Mouse (Mus musculus): ENCODE measurements around the gene Neurod1. TPM values are rescaled to one million over a fixed set of nuclear protein-coding genes. Genes with fewer than 3 reads are reported as not detected.

Gene Neurod1
- not detected for total RNA-seq (2021)
- long read RNA-seq, experiment 1: 0 reads
- long read RNA-seq, experiment 2: 0 reads

DNA sequence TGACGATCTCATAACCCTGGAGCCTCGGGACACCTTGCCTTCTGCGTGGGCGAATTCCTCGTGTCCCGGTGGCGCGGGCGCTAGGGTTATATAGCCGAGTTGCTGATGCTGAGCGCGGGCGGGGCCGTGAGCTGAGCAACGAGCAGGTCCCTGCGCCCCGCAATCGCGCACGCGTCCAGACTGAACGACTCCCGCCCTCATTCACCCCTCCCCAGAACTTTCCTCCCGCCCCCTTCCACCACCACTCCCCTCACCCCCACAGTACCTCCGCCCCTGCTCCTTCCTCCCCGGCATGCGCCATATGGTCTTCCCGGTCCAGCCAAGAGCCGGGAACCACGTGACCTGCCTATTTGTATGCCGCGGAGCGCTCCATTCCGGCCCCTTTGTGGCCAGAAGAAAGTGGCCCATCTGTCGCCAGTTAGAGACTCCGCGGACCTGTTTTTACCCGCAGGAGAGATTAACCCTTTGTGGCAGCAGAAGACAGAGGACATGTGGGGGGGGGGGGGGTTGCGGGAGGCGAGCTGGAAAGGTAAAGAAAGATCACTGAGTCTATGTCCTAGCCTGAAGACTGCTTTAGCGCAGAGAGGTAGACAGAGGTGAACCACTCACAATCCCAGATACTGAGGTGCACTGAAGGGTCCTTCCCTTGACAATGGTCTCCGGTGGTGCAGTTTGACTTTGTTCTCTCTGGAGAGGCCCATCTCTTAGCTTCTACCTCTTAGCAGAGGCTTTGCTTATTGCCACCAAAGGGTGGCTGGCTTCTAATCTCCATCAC, at the start of gene Neurod1, which contains the start of gene Cerkl:
Gene Neurod1 (minus strand): TSS at position 177 of the 775 bp plus-strand sequence.
Gene Cerkl (minus strand): TSS at position 211 of the 775 bp plus-strand sequence.
- no peak for DNase-seq

DNA sequence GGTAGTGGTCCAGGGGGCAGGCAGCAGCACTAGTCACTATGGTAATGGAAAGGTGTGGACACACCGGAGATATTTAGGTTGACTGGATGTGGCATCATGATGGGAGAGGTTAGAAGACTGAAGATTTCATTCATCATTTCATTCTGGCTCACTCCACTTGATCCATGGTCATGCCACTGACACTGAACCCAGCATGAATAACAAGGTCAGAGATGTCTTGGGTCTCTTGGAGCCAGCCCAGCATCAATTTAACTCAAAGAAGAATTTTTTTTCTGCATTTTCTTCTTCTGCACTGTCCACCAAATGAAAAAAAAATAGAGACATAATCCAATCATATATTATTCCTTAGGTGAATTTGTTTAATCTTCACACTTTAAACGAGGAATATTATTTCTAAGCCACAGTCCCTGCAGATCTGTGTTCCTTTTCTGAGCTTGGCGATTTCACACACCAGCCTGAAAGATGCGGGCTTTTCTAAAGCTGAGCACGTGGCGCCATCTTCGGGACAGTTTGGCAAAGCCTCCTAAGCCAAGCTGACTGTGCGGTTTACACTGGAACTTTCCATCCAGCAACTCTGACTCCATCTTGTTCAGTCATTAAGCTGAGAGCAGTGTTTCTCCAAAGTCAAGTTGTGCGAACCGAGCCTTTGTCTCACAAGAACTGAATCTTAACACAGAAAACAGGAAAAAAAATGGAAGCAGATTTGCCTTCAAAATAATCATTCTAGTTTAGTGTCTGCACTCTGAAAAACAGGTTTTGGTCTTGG, 42.6 kb upstream of the Neurod1 start:
- peak; percentile 56 to 68 for DNase-seq

DNA sequence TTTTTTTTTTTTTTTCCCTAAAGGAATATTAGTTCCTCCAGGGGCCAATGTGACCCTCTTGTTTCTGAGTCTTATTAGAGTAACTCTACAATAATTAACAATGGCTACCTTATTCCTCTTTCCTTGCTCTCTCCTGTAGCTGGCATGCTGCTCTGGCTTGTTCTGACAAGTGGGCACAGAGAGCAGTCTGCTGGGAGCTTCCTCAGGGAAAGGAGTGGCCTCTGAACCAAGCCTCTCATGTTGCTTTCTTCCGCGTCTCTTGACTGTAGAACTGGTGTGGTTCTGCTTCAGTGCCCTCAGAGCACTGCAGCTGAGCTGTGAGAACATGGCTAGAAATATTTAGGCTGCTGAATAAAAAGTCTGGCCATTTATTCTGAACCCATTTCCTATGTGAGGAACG, 28.6 kb upstream of the Neurod1 start:
- no peak for DNase-seq

DNA sequence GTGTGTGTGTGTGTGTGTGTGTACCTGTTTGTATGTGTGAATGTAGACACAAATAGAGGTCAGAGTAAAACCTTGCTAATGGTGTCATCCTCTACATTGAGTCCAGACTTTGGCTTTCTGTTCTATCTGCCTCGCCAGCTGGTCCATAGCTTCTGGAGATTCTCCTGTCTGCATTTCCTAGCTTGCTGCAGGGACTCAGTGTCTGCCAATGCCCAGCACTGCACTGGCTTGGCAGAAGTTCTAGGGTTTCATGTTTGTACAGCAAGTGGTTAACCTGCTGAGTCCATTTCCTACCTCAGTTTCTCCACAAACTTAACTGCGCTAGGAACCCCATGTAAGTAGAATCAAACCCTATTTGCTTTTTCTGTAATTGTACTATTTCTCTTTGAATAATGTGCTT, 26.0 kb upstream of the Neurod1 start:
- DNase-seq: no peak

DNA sequence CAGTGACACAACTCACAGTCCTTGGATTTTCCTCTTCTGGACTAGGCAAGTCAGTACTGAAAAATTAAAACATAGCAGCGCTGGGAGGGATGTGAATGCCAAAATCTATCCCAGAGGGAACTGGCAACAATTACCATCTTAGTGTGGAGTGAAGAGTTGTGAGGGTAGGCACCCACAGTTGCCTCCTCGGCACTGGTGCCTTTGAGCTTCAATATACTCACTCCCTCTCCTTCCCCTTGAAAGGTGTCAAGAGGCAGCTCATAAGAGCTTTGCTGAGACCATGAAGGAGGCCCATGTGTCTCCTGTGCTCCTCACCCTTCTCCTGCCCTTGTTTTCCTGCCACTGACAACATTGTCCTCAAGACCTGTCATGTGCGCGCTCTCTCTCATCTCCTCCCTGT, 5.9 kb upstream of the Neurod1 start:
- DNase-seq: no peak

DNA sequence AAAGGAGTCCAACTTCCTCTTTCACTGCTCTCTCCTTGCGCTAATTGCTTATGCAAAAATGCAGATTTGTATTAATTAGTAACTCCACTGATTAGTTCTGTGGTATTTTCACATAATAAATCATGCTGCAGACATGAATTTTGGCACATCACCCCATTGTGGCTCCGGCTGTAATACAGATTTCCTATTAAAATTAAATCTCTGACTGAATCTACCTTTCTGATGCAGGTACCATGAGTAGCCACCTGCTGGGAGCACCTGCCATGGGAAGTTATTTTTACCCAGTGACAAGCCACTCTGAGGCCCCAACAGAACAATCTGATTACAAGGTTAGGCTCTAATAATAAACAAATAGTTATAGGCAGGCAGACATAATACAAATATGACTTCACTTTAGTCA, 5.3 kb upstream of the Neurod1 start:
- no peak for DNase-seq

DNA sequence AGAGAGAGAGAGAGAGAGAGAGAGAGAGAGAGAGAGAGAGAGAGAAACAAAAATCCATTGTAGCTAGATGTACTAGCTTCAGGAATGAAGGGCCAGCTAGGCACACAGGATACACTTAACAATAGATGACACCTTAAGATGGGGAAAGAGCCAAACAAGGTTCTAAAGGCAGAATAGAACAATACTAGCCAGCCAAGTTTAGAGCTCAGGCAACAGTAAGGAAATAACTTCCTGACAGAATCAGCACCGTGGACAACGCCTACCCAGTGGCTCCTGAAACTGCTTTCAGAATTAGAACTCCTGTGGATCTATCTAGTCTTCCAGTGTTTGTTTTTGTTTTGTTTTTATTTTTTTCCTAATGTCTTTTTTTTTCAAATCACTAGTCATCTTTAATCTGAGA, 4.0 kb upstream of the Neurod1 start:
- DNase-seq: peak; percentile 10 to 23

DNA sequence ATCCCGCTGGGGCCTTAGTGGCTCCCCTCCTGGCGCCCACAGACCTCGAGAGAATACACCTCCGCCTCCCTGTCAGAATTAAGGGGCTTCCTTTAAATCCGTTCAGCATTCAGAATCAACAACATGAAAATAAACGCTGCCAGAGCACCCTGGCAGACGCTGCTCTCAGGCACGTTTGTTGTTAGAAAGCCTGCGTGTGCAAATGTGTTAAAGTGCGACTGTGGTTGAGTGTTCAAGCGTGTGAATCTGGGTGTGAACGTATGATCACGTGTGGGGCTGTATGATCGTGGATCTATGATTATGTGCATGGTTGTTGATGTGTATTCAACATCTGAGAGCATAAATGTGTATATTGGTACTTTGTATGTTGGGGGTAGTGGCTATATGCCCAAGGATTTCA, 3.6 kb upstream of the Neurod1 start:
- DNase-seq: no peak

DNA sequence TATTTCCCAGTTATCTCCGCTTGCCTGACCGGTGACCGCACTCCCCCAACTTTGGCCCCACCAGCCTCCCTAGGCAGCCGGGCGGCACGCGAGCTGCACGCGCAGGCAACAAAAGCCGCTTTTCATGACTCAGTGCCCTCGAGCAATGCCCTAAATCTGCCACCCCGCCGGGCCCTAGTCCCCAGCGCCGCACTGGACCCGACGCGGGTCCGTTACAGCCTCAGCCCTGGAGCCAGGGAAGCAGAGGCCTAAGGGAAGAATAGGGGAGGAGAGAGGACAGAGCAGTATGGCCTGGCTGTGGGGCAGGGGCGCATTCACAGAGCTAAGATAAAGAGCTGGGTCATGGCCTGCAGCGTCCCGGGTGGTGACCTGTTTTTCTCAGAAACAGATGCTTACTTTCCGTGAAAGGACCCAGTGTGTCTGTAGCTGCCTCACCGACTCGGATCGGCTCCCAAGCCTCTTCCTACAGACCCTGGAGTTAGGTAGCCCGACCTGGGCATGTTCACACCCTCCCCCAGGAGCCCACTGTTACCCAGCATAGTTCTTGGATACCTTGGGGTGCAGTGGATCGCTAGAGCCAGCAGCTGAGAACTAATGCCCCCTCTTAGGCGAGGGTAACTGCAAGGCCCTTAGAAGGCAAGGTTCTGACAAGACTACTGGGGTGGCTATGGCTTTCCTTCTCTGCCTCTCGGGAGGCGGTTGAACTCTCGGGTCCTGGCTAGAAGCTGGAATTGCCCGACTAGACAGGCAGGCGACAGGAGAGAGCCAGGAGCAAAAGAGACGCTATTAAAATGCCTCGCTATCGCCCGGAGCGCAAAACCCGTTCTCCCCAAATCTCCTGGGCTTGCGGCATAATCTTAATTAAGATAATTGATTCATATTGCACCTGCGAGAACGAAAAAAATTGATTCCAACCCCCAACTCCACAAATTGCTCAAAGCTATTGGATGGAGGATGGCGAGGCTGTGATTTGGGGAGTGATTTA, 2.8 kb upstream of the Neurod1 start:
- no peak for DNase-seq

DNA sequence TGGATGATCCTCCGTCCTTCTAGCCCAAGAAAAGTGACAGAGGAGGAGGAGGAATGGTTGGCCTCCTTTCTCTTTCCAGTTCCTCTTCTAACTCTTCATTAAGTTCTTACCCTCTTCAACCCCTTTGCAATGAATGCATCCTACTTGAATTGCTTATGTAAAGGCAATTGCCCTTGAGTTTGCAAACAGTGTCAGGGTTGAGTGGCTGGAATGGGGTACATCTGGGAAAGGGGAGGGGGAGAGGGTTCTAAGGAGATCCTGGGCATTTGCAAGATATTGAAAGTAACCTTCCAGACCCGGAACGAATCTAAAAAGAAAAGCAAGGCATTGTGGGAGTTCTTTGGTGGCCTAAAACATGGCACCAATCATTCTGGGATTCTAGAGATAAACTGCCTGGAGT, 1.4 kb upstream of the Neurod1 start:
- DNase-seq: no peak

DNA sequence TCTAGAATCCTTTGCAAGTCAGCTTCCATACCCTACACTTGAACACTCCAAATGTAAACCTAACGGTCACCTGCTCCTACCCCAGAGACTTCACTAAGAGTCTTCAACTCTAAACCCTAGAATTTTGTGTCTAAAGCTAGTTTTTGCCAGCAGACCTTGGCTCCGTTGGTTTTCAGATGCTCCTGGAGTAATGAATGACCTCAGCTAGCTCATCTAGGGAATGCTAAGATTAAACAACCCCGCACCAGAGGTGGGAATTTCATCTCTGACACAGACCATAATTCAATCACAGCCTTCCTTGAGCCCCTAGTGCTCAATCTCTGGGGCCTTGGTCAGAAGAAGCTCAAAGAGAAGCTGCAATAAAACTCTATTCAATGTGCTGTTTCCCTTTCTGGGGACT, 883 bp upstream of the Neurod1 start:
- DNase-seq: no peak

DNA sequence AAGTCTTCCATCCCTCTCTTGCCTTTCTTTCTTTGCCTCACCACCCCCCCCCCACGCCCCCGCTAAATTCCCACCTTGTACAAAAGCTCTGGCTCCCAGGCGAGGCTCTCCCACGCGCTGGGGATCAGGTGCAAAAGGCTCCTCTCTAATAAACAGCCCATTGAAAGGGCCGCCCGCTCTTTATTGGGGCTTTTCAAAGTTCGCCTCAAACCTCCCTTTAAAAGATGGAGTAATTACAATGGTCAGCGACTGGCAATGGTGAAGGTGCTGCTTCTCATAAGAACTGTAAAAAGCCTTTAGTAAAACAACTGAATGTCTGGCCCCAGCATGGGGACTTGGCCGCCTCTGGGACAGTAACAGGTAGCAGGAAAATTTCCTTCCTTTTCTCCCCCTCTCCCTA, 905 bp downstream of the Neurod1 start:
- no peak for DNase-seq

DNA sequence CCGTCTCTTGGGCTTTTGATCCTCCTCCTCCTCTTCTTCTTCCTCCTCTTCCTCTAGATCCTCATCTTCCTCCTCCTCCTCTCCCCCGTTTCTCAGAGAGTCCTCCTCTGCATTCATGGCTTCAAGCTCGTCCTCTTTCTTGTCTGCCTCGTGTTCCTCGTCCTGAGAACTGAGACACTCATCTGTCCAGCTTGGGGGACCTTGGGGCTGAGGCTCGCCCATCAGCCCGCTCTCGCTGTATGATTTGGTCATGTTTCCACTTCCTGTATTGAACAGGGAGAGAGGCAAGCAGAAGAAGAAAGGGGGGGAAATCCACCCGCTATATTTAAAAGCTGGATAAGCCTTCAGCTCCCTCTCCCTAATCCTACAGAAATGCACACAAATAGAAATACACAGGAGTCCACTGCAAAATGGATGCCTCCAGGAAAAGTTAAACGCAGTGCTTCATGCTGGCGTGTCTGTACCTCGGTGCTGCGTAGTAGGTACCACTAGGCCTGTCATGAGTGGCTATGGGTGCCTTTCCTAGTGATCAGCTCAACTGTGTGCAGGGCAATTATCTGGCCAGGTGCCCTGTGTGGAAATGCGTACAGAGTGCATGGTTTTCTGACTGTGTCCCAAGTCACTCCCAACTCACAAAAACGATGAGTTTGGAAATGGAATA, 1.6 kb downstream of the Neurod1 start:
- DNase-seq: no peak

DNA sequence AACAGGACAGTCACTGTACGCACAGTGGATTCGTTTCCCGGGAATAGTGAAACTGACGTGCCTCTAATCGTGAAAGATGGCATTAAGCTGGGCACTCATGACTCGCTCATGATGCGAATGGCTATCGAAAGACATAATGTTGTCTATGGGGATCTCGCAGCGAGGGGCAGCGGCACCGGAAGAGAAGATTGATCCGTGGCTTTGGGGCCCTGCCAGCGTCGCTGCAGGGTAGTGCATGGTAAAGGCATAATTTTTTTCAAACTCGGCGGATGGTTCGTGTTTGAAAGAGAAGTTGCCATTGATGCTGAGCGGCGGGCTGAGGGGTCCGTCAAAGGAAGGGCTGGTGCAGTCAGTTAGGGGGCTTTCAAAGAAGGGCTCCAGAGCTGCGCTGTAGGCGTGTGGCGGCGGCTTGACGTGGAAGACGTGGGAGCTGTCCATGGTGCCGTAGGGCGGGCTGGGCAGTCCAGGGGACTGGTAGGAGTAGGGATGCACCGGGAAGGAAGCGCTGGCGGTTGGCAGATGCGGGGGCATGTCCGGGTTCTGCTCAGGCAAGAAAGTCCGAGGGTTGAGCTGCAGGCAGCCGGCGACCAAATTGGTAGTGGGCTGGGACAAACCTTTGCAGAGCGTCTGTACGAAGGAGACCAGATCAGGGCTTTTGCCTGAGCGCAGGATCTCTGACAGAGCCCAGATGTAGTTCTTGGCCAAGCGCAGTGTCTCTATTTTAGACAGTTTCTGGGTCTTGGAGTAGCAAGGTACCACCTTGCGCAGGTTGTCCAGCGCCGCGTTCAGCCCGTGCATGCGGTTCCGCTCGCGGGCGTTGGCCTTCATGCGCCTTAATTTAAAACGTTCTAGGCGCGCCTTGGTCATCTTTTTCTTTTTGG, 2.4 kb downstream of the Neurod1 start:
- peak; percentile 83 to 87 for DNase-seq

DNA sequence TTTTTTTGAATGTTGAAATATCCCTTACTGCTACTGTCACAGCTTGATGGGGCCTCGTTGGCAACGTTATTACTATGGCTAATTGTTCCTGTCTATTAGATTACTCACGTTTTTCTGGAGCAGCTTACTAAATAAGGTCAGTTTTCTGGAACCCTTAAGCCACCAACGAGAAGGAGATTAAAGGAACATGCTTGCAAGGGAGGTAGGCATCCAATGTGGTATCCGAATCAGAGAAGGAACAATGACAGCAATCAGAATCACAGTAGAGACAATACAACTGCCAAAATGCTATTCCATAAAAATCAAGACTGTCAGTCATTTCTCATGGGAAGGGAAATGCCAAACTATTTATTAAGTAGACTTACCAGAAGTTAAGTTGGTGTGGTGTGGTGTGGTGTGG, 5.1 kb downstream of the Neurod1 start:
- DNase-seq: no peak

DNA sequence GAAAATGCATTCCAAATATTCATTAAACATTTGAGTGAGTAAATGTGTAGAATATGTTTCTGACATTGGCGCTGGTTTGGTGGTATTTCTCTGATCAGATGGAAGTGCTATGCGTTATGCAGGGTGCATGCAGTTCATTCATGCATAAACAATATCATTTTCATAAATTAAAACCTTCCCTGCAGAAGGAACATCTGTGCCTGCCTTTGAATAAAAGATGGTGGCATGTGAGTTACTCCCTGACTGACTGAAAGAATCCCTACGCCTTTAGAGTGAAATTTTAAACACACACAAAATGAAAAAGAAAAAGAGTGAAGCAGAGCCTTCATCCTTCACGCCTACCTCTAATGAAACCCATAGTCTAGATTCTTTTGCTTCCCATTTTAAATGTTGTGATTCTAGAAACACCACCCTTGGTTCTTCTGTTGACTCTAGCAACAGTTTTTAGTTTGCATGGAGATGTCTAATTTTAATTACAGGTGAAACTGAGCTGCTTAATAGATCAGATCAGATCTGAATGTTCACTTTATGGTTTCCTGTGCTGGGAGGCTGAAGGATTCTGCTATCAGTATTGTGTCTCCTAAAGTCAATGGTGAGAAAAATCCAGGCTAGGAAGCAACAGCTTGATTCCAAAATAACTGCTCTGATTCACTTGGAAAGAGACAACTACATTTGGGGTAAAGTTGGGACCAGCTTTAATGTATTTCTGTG, 5.7 kb downstream of the Neurod1 start:
- no peak for DNase-seq

DNA sequence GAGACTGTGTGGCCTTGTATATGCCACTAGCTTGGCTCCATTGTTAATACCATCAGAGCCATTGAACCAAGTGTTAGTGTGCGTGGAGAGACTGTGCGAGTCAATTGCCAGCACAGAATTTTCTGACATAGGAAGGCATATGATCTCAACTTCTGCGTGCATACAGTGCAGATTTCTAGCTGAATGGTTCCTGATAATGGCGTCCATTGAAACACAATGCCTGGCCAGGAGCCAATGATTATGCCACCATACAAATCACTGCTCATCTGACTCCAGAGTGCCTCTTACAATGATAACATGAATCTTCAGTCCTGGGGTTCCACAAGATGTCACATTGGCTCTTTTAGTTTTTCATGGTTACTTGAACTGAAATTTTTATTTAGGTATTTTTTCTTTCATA, 7.2 kb downstream of the Neurod1 start:
- DNase-seq: no peak

DNA sequence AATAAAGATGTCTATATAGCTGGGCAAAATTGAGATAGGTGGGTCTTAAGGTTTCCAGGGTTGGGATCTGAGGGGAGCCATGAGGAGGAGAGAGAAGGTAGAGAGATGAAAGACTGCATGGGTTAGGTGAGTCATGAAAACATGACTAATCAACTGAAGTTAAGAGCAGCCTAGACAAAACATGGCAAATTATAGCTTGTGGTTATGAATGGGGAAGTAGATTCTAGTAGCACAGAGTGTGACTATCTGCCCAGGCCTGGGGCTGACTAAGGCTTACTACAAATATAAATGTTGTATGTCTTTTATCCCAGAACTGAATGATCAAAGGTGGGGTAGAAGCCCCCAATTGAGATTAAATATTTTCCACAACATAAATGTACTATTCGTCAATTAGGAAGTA, 9.4 kb downstream of the Neurod1 start:
- DNase-seq: no peak

DNA sequence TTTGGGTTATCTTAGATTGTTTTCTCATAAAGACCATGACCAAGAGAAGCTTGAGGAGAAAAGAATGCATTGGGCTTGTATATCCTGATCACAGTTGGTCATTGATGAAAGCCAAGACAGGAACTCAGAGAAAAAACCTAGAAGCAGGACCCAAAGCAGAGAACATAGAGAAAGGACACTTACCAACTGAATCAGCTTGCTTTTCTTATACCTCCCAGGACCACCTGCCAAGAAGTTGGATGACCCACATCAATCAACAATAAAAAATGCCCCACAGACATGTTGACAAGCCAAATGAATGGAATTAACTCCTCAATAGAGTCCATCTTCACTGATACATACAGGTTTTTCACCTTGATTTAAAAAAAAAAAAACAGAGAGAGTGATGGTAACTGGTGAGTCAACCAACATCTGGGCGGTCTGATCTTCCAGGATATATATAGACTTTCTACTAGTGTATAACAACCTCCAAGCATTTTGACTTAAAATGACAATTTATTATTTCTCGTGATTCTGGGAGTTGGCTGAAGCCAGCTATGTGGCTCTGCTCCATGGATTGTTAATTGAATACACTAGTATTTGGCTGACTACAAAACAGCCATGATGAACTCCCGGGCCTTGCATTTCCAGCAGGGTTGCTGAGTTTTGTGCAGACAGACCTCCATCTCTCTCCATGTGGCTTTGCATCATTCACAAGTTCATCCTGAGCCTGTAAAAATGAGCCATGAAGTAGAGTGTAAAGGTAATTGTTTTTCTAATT, 12.5 kb downstream of the Neurod1 start:
- no peak for DNase-seq
